Mouse (Mus musculus): ENCODE results near the gene Madcam1. TPM values are rescaled to one million over a fixed set of nuclear protein-coding genes. Genes with fewer than 3 reads are reported as not detected.

The Madcam1 gene
- polyA plus RNA-seq, 1 experiment, result 22.0 TPM

DNA sequence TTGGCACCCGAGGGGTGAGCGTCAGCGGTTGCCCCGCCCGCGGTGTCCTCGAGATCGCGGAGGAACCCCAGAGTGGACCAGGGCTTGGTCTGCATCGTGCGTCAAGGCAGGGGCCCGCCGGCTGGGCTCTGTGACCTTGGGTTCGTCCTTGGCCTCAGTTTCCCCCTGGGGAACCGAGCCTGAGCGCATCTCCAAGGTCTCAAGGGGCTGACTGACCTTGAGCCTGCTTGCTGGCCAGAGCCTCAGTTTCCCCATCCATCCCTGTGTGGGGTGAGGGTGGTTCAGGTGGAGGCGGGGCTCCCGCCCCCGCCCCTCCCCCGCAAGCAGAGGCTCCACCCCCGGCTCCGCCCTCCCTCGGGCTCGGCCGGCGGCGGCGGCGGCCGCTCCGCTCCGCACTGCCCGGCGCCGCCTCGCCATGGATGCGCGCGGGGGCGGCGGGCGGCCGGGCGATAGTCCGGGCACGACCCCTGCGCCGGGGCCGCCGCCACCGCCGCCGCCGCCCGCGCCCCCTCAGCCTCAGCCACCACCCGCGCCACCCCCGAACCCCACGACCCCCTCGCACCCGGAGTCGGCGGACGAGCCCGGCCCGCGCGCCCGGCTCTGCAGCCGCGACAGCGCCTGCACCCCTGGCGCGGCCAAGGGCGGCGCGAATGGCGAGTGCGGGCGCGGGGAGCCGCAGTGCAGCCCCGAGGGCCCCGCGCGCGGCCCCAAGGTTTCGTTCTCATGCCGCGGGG lies 52.1 kb downstream of the Madcam1 start, which contains the start of gene Hcn2:
Gene Hcn2, plus strand, starts transcription at position 381 of the 734 bp plus-strand sequence.
- peaks cover 3% of the 10 kb centered on the region; the same call in 1 of the 2 replicates for H3K36me3 ChIP-seq (ENCODE audit: control insufficient read depth, insufficient read depth, low read length)
- TF ChIP-seq CTCF (IDR thresholded peaks at IDR 0.05; ENCODE audit: extremely low read depth, insufficient read depth, insufficient read length, insufficient replicate concordance) (no peak), POLR2A (IDR thresholded peaks at IDR 0.05; ENCODE audit: low read depth, low read length) (no peak)
- H3K27ac ChIP-seq (ENCODE audit: insufficient read depth, low read length), result no peak within 1 kb of the TSS
- WGBS, result 3% methylated on average over 84 of the region's 91 CpGs
- DNase-seq (ENCODE audit: low read depth in 1 of 2, low spot score in 2 of 2), result no peak
- H3K27me3 ChIP-seq (ENCODE audit: control insufficient read depth, insufficient read depth, low read length), result peaks cover 17% of the 10 kb centered on the region
- peak within 1 kb of the TSS; percentile 44; the same call in 1 of the 2 replicates for H3K4me3 ChIP-seq (ENCODE audit: extremely low read depth, insufficient read depth, insufficient read length)
- H3K4me1 ChIP-seq (ENCODE audit: control insufficient read depth, insufficient read depth, insufficient read length), result peaks cover 7% of the 10 kb centered on the region; the same call in 1 of the 2 replicates

DNA sequence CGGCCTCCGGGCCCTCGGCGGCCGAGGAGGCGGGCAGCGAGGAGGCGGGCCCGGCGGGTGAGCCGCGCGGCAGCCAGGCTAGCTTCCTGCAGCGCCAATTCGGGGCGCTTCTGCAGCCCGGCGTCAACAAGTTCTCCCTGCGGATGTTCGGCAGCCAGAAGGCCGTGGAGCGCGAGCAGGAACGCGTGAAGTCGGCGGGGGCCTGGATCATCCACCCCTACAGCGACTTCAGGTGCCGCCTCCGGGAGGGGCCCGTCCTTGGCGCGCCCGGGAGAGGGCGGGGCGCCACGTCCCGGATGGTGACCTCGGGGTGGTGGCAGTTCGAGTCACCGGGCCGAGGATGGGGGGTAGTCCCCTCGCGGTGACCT lies 52.6 kb downstream of the Madcam1 start:
- no peak for DNase-seq (ENCODE audit: low read depth in 1 of 2, low spot score in 2 of 2)
- H3K4me3 ChIP-seq (ENCODE audit: extremely low read depth, insufficient read depth, insufficient read length), result peak overlapping the region; percentile 44; the same call in 1 of the 2 replicates
- peaks cover 7% of the 10 kb centered on the region; the same call in 1 of the 2 replicates for H3K4me1 ChIP-seq (ENCODE audit: control insufficient read depth, insufficient read depth, insufficient read length)
- no peak for TF ChIP-seq POLR2A (IDR thresholded peaks at IDR 0.05; ENCODE audit: low read depth, low read length)
- no peak for TF ChIP-seq CTCF (IDR thresholded peaks at IDR 0.05; ENCODE audit: extremely low read depth, insufficient read depth, insufficient read length, insufficient replicate concordance)
- WGBS, result 2% methylated on average over 44 of the region's 44 CpGs
- H3K36me3 ChIP-seq (ENCODE audit: control insufficient read depth, insufficient read depth, low read length), result no peaks in the 10 kb centered on the region
- H3K27ac ChIP-seq (ENCODE audit: insufficient read depth, low read length), result no peak overlapping the region
- H3K27me3 ChIP-seq (ENCODE audit: control insufficient read depth, insufficient read depth, low read length), result peaks cover 17% of the 10 kb centered on the region

DNA sequence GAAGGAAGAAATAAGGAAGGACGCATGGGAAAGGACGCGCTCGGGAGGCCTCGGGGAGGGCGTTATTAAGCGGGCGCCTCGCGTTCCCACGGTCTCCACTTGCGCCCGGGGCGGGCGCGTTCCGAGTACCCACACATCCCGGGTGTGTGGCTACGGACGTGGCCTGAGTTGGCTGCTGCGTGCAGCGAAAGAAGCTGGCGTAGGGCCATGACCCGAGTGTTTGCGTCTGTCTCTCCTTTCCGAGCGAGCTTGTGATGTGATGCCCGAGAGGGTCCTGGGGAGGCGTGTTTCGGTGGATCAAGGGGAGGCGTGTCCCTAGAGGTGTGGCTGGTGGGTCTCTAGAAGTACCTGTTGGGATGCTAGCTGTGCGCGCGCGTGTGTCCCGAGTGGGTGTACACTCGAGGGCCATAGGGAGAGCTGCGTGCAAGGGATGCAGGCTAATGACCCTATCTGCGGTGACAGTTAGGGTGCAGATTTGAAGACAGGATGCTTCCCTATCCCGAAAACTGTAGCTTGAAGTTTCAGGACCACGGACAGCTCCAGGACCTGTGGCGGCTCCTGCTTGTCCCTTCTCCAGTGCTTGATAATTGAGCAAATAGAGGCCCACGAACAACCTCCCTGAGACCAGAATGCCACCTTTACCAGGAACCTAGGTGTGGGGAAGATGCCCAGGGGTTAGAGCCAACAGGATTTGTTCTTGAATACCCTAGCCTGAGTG lies 53.4 kb downstream of the Madcam1 start:
- no peak overlapping the region for H3K4me3 ChIP-seq (ENCODE audit: extremely low read depth, insufficient read depth, insufficient read length)
- 7% methylated on average over 43 of the region's 43 CpGs for WGBS
- no peaks in the 10 kb centered on the region for H3K36me3 ChIP-seq (ENCODE audit: control insufficient read depth, insufficient read depth, low read length)
- peaks cover 7% of the 10 kb centered on the region; the same call in 1 of the 2 replicates for H3K4me1 ChIP-seq (ENCODE audit: control insufficient read depth, insufficient read depth, insufficient read length)
- H3K27me3 ChIP-seq (ENCODE audit: control insufficient read depth, insufficient read depth, low read length), result peaks cover 17% of the 10 kb centered on the region
- TF ChIP-seq CTCF (IDR thresholded peaks at IDR 0.05; ENCODE audit: extremely low read depth, insufficient read depth, insufficient read length, insufficient replicate concordance) (no peak), POLR2A (IDR thresholded peaks at IDR 0.05; ENCODE audit: low read depth, low read length) (no peak)
- no peak overlapping the region for H3K27ac ChIP-seq (ENCODE audit: insufficient read depth, low read length)
- peak in 1 of 2 experiments; percentile 27 for DNase-seq (ENCODE audit: low read depth in 1 of 2, low spot score in 2 of 2)

Other genes starting within 250 kb of the Madcam1 start
- not detected in 2 replicates for gene Vmn2r83, start 195.8 kb upstream of the Madcam1 start, polyA plus RNA-seq (2012; rRNA removed)
- gene Plpp2, start 130.8 kb upstream of the Madcam1 start, polyA plus RNA-seq (2012; rRNA removed), result 6.7 and 8.9 TPM in 2 replicates
- gene Mier2, start 109.4 kb upstream of the Madcam1 start, polyA plus RNA-seq (2012; rRNA removed), result 63.7 and 92.1 TPM in 2 replicates
- 0.18 and 0.72 TPM in 2 replicates for gene Theg, start 77.2 kb upstream of the Madcam1 start, polyA plus RNA-seq (2012; rRNA removed)
- not detected in 2 replicates for gene C2cd4c, start 50.5 kb upstream of the Madcam1 start, polyA plus RNA-seq (2012; rRNA removed)
- 1.0 and 1.3 TPM in 2 replicates for gene Shc2, start 26.6 kb upstream of the Madcam1 start, polyA plus RNA-seq (2012; rRNA removed)
- gene Odf3l2, start 18.8 kb upstream of the Madcam1 start, polyA plus RNA-seq (2012; rRNA removed), result not detected in 2 replicates
- gene Tpgs1, start 4.8 kb downstream of the Madcam1 start, polyA plus RNA-seq (2012; rRNA removed), result 47.9 and 77.7 TPM in 2 replicates
- 119 and 143 TPM in 2 replicates for gene Cdc34, start 17.6 kb downstream of the Madcam1 start, polyA plus RNA-seq (2012; rRNA removed)
- 1.7 and 1.8 TPM in 2 replicates for gene Gzmm, start 24.5 kb downstream of the Madcam1 start, polyA plus RNA-seq (2012; rRNA removed)
- 208 and 255 TPM in 2 replicates for gene Bsg, start 39.9 kb downstream of the Madcam1 start, polyA plus RNA-seq (2012; rRNA removed)
- 0.77 and 1.5 TPM in 2 replicates for gene Hcn2, start 52.1 kb downstream of the Madcam1 start, polyA plus RNA-seq (2012; rRNA removed)
- 60.5 and 62.5 TPM in 2 replicates for gene Polrmt, start 82.0 kb downstream of the Madcam1 start, polyA plus RNA-seq (2012; rRNA removed)
- gene Fgf22, start 90.5 kb downstream of the Madcam1 start, polyA plus RNA-seq (2012; rRNA removed), result not detected in 2 replicates
- 122 and 217 TPM in 2 replicates for gene Rnf126, start 102.4 kb downstream of the Madcam1 start, polyA plus RNA-seq (2012; rRNA removed)
- gene Fstl3, start 112.7 kb downstream of the Madcam1 start, polyA plus RNA-seq (2012; rRNA removed), result 5.8 and 10.9 TPM in 2 replicates
- 1.4 and 1.6 TPM in 2 replicates for gene Prss57, start 126.4 kb downstream of the Madcam1 start, polyA plus RNA-seq (2012; rRNA removed)
- 9.2 and 14.6 TPM in 2 replicates for gene Palm, start 129.0 kb downstream of the Madcam1 start, polyA plus RNA-seq (2012; rRNA removed)
- 0.07 and 0.18 TPM in 2 replicates for gene Misp, start 156.4 kb downstream of the Madcam1 start, polyA plus RNA-seq (2012; rRNA removed)
- gene Ptbp1, start 189.9 kb downstream of the Madcam1 start, polyA plus RNA-seq (2012; rRNA removed), result 251 and 315 TPM in 2 replicates
- gene Prtn3, start 209.9 kb downstream of the Madcam1 start, polyA plus RNA-seq (2012; rRNA removed), result 25.6 and 39.2 TPM in 2 replicates
- gene Plppr3, start 210.1 kb downstream of the Madcam1 start, polyA plus RNA-seq (2012; rRNA removed), result 3.6 and 4.0 TPM in 2 replicates
- gene Elane, start 221.7 kb downstream of the Madcam1 start, polyA plus RNA-seq (2012; rRNA removed), result 33.0 and 61.9 TPM in 2 replicates
- gene Cfd, start 226.3 kb downstream of the Madcam1 start, polyA plus RNA-seq (2012; rRNA removed), result 71.5 and 138 TPM in 2 replicates
- 46.4 and 73.7 TPM in 2 replicates for gene Med16, start 244.4 kb downstream of the Madcam1 start, polyA plus RNA-seq (2012; rRNA removed)
- not detected in 2 replicates for gene Gm26602, start 246.3 kb downstream of the Madcam1 start, polyA plus RNA-seq (2012; rRNA removed)

Data from spleen, adult 2 months (tissue).